Mouse (Mus musculus): Measurements from ENCODE around the gene Fto.

DNA sequence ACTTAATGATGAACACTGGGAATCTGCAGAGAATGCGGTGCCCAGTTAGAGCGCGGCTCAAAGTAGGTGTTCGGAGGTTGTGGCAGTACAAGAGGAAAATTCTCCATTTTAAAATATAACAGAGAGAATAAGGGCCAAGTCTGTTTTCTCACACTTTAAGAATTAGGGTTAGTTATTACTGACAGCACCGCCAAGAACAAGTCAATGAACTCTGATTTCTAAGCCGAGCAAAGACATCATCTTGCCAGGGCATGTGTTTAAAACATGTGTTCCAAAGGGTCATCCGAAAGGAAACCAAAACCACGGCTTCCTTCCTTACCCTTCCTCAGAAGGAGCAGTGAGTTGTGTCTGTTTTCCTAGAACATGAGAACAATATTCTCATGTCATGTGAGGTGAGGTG is 226.3 kb downstream of the Fto start:
- TF ChIP-seq ETS1 (conservative IDR thresholded peaks at IDR 0.05; ENCODE audit: low read depth, low read length) (no peak), CTCF (conservative IDR thresholded peaks at IDR 0.05 in 1 of 2, IDR thresholded peaks at IDR 0.05 in 1 of 2; ENCODE audit: low read depth in 2 of 2, low read length in 2 of 2) (no peak), HCFC1 (IDR thresholded peaks at IDR 0.05; ENCODE audit: low read depth, low read length) (no peak), USF1 (IDR thresholded peaks at IDR 0.05; ENCODE audit: low read depth, low read length) (no peak), ELF1 (IDR thresholded peaks at IDR 0.05; ENCODE audit: low read depth, low read length) (no peak), USF2 (conservative IDR thresholded peaks at IDR 0.05; ENCODE audit: low read depth, low read length) (no peak)

Measured in CH12.LX (cell line).